Mouse (Mus musculus) liver, adult (tissue): ENCODE data around the gene Olfr600.
"Not testable (repeated sequence)": the region's sequence is repeated elsewhere in the genome, so short reads cannot be mapped to it uniquely, and the experiment has no call there.

ENCODE experiments used
- GATA4 ChIP-seq: IDR thresholded peaks from 2 replicates; pipeline ENCODE4 v1.6.1; 2014; ENCODE audit warnings: mild to moderate bottlenecking, low read length; ENCODE audit not compliant: insufficient replicate concordance

The Olfr600 gene

GRCm38 (mm10) chr7:103349569-103349968 lies at the start of gene Olfr600:
Gene Olfr600 (minus strand): TSS chr7:103349669.
- no peak for TF ChIP-seq GATA4

- no peak for TF ChIP-seq GATA4
Observed at GRCm38 (mm10) chr7:103398981-103399380, 49.5 kb upstream of the Olfr600 start.

GRCm38 (mm10) chr7:103397758-103398157 lies 48.3 kb upstream of the Olfr600 start:
- TF ChIP-seq GATA4: no peak

- TF ChIP-seq GATA4: no peak
Observed at GRCm38 (mm10) chr7:103386077-103386476, 36.6 kb upstream of the Olfr600 start, which contains the start of gene Olfr603. Gene Olfr603 (minus strand): TSS chr7:103386177.

GRCm38 (mm10) chr7:103362555-103362954 lies 13.1 kb upstream of the Olfr600 start, which contains the start of gene Olfr601:
Gene Olfr601 (minus strand): TSS chr7:103362655.
- no peak for TF ChIP-seq GATA4

- no peak for TF ChIP-seq GATA4
Observed at GRCm38 (mm10) chr7:103335617-103336016, 13.9 kb downstream of the Olfr600 start, which contains the start of gene Olfr599. Gene Olfr599 (plus strand): TSS chr7:103335917.

GRCm38 (mm10) chr7:103323268-103323667 lies 26.2 kb downstream of the Olfr600 start, which contains the start of gene Olfr598:
Gene Olfr598 (plus strand): TSS chr7:103323568.
- TF ChIP-seq GATA4: no peak

- TF ChIP-seq GATA4: not testable (repeated sequence)
Observed at GRCm38 (mm10) chr7:103316015-103316414, 33.5 kb downstream of the Olfr600 start, which contains the start of gene Olfr597. Gene Olfr597 (plus strand): TSS chr7:103316315.

GRCm38 (mm10) chr7:103305348-103305747 lies 44.1 kb downstream of the Olfr600 start, which contains the start of gene Olfr596:
Gene Olfr596 (plus strand): TSS chr7:103305648.
- TF ChIP-seq GATA4: not testable (repeated sequence)
